Mouse (Mus musculus): ENCODE data around the gene Nfia. TPM values are rescaled to one million over a fixed set of nuclear protein-coding genes. Genes with fewer than 3 reads are reported as not detected.

Nfia gene
- polyA plus RNA-seq, 1 experiment from 2014 or later, result 9.9 TPM

DNA sequence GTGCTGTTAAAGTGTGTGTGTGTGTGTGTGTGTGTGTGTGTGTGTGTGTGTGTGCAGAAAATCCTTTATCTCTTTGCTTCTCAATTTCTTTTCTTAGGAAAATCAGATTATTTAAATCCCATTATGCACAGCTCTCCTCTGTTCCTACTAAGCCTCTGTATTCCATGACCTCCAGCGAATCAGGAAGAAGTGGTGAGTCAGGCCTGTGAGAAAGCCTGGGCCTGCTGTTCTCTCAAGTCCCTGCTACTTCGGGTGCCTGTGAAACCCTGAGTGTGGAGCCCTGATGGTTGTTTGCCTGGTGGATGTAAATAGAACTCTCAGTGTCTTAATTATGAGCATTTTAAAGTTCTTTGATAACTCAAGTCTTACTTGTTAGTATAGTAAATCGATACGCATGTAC, 53.3 kb downstream of the Nfia start:
- Histone ChIP-seq H3K4me3 (ENCODE audit: low read depth, low read length) (no peak overlapping the region), H3K36me3 (replicated peaks; ENCODE audit: insufficient read depth, low read length) (no peaks in the 10 kb centered on the region)
- TF ChIP-seq CTCF (IDR thresholded peaks at IDR 0.05; ENCODE audit: low read depth) (no peak), EP300 (IDR thresholded peaks at IDR 0.05; ENCODE audit: low read depth) (no peak)

DNA sequence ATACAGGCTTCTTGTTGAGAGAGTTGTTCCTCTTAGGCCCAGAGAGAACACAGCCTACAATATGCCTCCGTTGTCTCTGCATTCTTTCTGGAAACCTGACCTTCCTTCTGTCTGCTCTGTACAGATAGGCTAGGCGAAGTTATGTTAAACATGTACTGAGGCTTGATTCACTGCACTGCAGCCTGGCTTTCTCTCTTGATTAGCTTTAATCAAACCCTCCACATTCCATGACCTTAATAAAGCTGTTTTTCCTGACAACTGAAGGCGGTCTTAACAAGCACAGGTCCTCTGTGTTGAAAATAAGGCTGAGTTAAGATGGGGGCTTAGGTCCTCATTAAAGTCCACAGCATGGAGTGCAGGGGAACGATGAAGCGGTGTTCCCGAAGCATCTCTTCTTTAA, 54.6 kb downstream of the Nfia start:
- TF ChIP-seq CTCF (IDR thresholded peaks at IDR 0.05; ENCODE audit: low read depth), result no peak
- peak; percentile 87 for TF ChIP-seq EP300 (IDR thresholded peaks at IDR 0.05; ENCODE audit: low read depth)
- 66% methylated on average over 6 of the region's 6 CpGs for WGBS (ENCODE audit: insufficient replicate concordance)
- H3K27ac ChIP-seq (ENCODE audit: low read depth), result no peak overlapping the region
- H3K27me3 ChIP-seq (ENCODE audit: insufficient read depth, low read length), result no peaks in the 10 kb centered on the region
- H3K4me2 ChIP-seq (ENCODE audit: low read depth, low read length), result no peak overlapping the region
- ATAC-seq (peak; percentile 54), DNase-seq (no peak)
- H3K4me3 ChIP-seq (ENCODE audit: low read depth, low read length), result no peak overlapping the region
- no peaks in the 10 kb centered on the region for H3K36me3 ChIP-seq (replicated peaks; ENCODE audit: insufficient read depth, low read length)
- peaks cover 18% of the 10 kb centered on the region for H3K4me1 ChIP-seq (ENCODE audit: insufficient read depth)
- H3K9ac ChIP-seq (replicated peaks), result no peak overlapping the region
- no peaks in the 10 kb centered on the region for H3K9me3 ChIP-seq (ENCODE audit: low read length)

More for the DNA sequence above, 53.3 kb downstream of the Nfia start:
- WGBS (ENCODE audit: insufficient replicate concordance), result 73% methylated on average over 4 of the region's 4 CpGs
- H3K4me2 ChIP-seq (ENCODE audit: low read depth, low read length), result no peak overlapping the region
- peaks cover 26% of the 10 kb centered on the region for H3K4me1 ChIP-seq (ENCODE audit: insufficient read depth)
- H3K9me3 ChIP-seq (ENCODE audit: low read length), result no peaks in the 10 kb centered on the region
- H3K9ac ChIP-seq (replicated peaks), result no peak overlapping the region
- no peak for DNase-seq
- ATAC-seq, result no peak
- no peak overlapping the region for H3K27ac ChIP-seq (ENCODE audit: low read depth)
- H3K27me3 ChIP-seq (ENCODE audit: insufficient read depth, low read length), result no peaks in the 10 kb centered on the region

DNA sequence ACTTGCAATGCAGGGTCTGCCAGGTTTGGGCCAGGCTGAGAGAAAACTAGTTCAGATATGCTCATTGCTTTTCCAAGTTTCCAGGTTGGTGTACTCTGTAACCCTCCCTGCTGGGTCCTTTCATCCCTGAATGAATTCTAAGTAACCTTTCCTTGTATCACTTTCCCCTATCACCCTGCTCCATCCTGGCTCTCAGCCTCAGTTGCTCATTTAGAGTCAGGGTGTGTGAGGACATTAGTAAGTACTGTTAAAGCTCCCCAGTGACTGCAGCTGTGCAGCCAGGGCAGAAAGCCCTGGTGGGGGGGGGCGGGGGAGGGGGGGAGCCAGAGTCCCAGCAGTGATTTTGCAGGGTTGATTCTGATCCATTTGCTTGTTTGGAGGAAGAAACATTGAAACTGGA, 56.0 kb downstream of the Nfia start:
- Histone ChIP-seq H3K27ac (ENCODE audit: low read depth) (no peak overlapping the region), H3K4me2 (ENCODE audit: low read depth, low read length) (no peak overlapping the region), H3K36me3 (replicated peaks; ENCODE audit: insufficient read depth, low read length) (no peaks in the 10 kb centered on the region), H3K4me3 (ENCODE audit: low read depth, low read length) (no peak overlapping the region), H3K4me1 (ENCODE audit: insufficient read depth) (peaks cover 18% of the 10 kb centered on the region), H3K27me3 (ENCODE audit: insufficient read depth, low read length) (no peaks in the 10 kb centered on the region), H3K9me3 (ENCODE audit: low read length) (no peaks in the 10 kb centered on the region), H3K9ac (replicated peaks) (no peak overlapping the region)
- ATAC-seq, result no peak
- no peak for DNase-seq
- 50% methylated on average over 1 of the region's 1 CpGs for WGBS (ENCODE audit: insufficient replicate concordance)
- TF ChIP-seq EP300 (IDR thresholded peaks at IDR 0.05; ENCODE audit: low read depth), result no peak
- TF ChIP-seq CTCF (IDR thresholded peaks at IDR 0.05; ENCODE audit: low read depth), result no peak

DNA sequence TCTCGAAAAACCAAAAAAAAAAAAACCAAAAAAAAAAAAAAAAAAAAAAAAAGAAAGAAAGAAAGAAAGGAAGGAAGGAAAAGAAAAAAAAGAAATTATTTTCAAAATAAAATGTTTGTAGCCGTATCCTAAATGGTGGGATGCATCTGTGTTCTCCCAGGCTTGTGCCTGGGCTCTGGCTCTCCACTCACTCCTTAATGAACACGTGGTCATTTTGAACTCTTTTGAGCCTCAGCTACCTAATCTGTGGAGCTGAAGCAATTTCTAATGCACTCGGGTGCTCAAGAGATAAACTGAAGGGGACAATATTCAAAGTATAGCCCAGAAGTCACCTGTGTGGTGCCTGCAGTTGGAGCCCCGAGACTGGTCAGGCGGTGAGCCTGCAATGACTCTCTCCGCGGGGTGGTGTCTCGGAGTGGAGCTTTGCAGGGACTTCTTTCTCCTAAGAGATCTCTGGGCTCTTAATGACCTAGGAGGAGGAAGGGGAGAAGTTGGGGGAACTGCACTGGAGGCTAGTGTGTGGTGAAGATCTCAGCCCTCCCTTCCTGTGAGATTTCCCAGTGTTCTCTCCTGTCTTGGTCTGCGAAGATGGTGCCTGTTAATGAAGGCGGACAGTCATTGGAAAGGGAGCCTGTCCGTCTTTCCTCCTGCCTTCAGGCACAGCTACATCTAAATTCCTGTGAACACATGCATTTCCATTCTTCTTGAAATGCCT, 57.0 kb downstream of the Nfia start:
- no peak for TF ChIP-seq EP300 (IDR thresholded peaks at IDR 0.05; ENCODE audit: low read depth)
- TF ChIP-seq CTCF (IDR thresholded peaks at IDR 0.05; ENCODE audit: low read depth), result no peak
- no peak overlapping the region; the same call in 1 of the 2 replicates for H3K9ac ChIP-seq (replicated peaks)
- peaks cover 15% of the 10 kb centered on the region for H3K4me1 ChIP-seq (ENCODE audit: insufficient read depth)
- no peaks in the 10 kb centered on the region for H3K9me3 ChIP-seq (ENCODE audit: low read length)
- H3K4me2 ChIP-seq (ENCODE audit: low read depth, low read length), result peak overlapping the region; percentile 26; the same call in 1 of the 2 replicates
- no peak overlapping the region for H3K4me3 ChIP-seq (ENCODE audit: low read depth, low read length)
- ATAC-seq (no peak), DNase-seq (no peak)
- H3K27me3 ChIP-seq (ENCODE audit: insufficient read depth, low read length), result no peaks in the 10 kb centered on the region
- H3K36me3 ChIP-seq (replicated peaks; ENCODE audit: insufficient read depth, low read length), result no peaks in the 10 kb centered on the region
- H3K27ac ChIP-seq (ENCODE audit: low read depth), result peak overlapping the region; percentile 34; the same call in 1 of the 2 replicates
- 68% methylated on average over 11 of the region's 12 CpGs for WGBS (ENCODE audit: insufficient replicate concordance)

DNA sequence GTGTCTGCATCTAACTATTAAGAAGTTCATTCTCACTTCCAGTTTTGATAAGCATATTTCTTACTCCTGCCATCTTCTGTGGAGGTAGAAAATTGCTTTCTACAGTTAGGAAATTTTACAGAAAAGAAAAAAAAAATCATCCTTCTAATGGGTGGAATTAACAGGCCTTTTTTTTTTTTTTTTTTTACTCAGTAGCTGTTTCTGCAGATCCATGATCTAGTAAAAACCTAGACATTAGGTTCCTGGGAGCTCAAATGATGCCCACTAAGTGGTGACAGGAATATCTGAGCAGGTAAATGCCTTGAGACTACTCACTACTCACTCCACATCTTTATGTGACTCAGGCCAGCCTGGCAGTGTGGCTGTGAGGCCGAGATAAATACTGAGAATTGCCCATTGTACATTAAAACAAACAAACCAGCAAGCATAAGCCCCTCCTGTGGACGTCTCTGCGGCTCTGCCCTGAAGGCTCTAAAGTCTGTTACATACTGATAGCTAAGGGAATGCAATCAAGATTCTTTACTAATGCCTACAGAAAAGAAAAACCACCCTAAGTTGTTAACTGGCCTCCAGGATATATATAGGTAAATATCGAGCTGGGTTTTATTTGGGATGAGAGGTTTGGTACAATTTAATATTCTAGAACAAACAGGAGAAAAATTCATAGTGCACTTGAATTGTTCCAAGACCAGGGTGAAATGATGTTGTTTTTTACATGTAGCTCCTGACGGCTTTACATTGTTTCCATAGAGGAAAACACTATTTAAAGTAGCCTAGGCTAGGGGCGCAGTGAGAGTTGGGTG, 57.7 kb downstream of the Nfia start:
- Histone ChIP-seq H3K4me3 (ENCODE audit: low read depth, low read length) (no peak overlapping the region), H3K36me3 (replicated peaks; ENCODE audit: insufficient read depth, low read length) (no peaks in the 10 kb centered on the region), H3K27ac (ENCODE audit: low read depth) (peak overlapping the region; percentile 44; the same call in 1 of the 2 replicates), H3K9me3 (ENCODE audit: low read length) (no peaks in the 10 kb centered on the region), H3K9ac (replicated peaks) (no peak overlapping the region), H3K27me3 (ENCODE audit: insufficient read depth, low read length) (no peaks in the 10 kb centered on the region), H3K4me1 (ENCODE audit: insufficient read depth) (peaks cover 13% of the 10 kb centered on the region), H3K4me2 (ENCODE audit: low read depth, low read length) (peak overlapping the region; percentile 56; the same call in 1 of the 2 replicates)
- DNase-seq (no peak), ATAC-seq (peak; percentile 77)
- 36% methylated on average over 6 of the region's 6 CpGs for WGBS (ENCODE audit: insufficient replicate concordance)
- TF ChIP-seq EP300 (IDR thresholded peaks at IDR 0.05; ENCODE audit: low read depth) (peak; percentile 92), CTCF (IDR thresholded peaks at IDR 0.05; ENCODE audit: low read depth) (no peak)
